Mouse (Mus musculus) urinary bladder, postnatal 4 days (tissue): ENCODE data around the gene Mlx.

Experiments used
- DNase-seq, 2 experiments: peaks; one replicate each; pipeline ENCODE4 v3.0.0; 2021 to 2022; ENCODE audit warnings: low spot score in 2 of 2

The Mlx gene

GRCm38 (mm10) chr11:101138536-101139181, 51.6 kb downstream of the Mlx start:
- no peak for DNase-seq

GRCm38 (mm10) chr11:101140164-101140819, 53.2 kb downstream of the Mlx start:
- no peak for DNase-seq

- no peak for DNase-seq
Measured at GRCm38 (mm10) chr11:101141088-101141487, 54.0 kb downstream of the Mlx start.
